Mouse (Mus musculus) liver, embryonic 14.5 days (tissue): ENCODE measurements around the gene Usp53. TPM values are rescaled to one million over a fixed set of nuclear protein-coding genes. Genes with fewer than 3 reads are reported as not detected.

ENCODE experiments used
- ATAC-seq: fragments of 200-750 bp; cut with Nextera tagmentation; 2 replicates; pipeline ENCODE4 v1.8.0; 2017; ENCODE audit warnings: moderate number of reproducible peaks, mild to moderate bottlenecking, moderate library complexity; ENCODE audit not compliant: insufficient read depth
- DNase-seq, 3 experiments: peaks; one replicate each; pipeline ENCODE4 v3.0.0-alpha.2; 2012 to 2013; ENCODE audit warnings: low read depth in 3 of 3, low spot score in 3 of 3
- H3K27ac ChIP-seq: fragments of 300-500 bp; sonication (generic); 2 replicates; pipeline ENCODE4 v1.5.1; 2014; ENCODE audit warnings: moderate library complexity, mild to moderate bottlenecking, control low read depth, inconsistent platforms
- H3K27me3 ChIP-seq: fragments of 300-500 bp; sonication (generic); 2 replicates; pipeline ENCODE4 v1.6.1; 2014; ENCODE audit warnings: mild to moderate bottlenecking, low read length, moderate library complexity; ENCODE audit not compliant: control insufficient read depth, insufficient read depth
- H3K36me3 ChIP-seq: fragments of 300-500 bp; sonication (generic); replicated peaks from 2 replicates; pipeline ENCODE4 v1.6.1; 2014; ENCODE audit warnings: low read depth; ENCODE audit not compliant: control insufficient read depth, insufficient read depth
- H3K4me1 ChIP-seq, 2 experiments: fragments of 200-500 bp in 1 of 2; fragments of 300-500 bp in 1 of 2; sonication (generic) in 1 of 2; replicated peaks; 2 replicates each; pipeline ENCODE4 v1.6.1; 2012 to 2014; ENCODE audit warnings: antibody characterized with exemption in 1 of 2, inconsistent platforms in 1 of 2, low read length in 1 of 2; ENCODE audit not compliant: control insufficient read depth in 2 of 2, insufficient read depth in 2 of 2
- H3K4me2 ChIP-seq: fragments of 300-500 bp; sonication (generic); 2 replicates; pipeline ENCODE4 v1.6.1; 2014; ENCODE audit warnings: low read depth, mild to moderate bottlenecking, control low read depth, moderate library complexity
- H3K4me3 ChIP-seq, 2 experiments: fragments of 200-500 bp in 1 of 2; fragments of 300-500 bp in 1 of 2; sonication (generic) in 1 of 2; 2 replicates each; pipeline ENCODE4 v1.5.1; 2012 to 2014; ENCODE audit warnings: low read depth in 2 of 2, low read length in 2 of 2, mild to moderate bottlenecking in 2 of 2, control low read depth in 1 of 2, inconsistent platforms in 1 of 2, moderate library complexity in 1 of 2; ENCODE audit not compliant: insufficient read depth in 1 of 2
- H3K9ac ChIP-seq: fragments of 300-500 bp; sonication (generic); replicated peaks from 2 replicates; pipeline ENCODE4 v1.6.1; 2014; ENCODE audit warnings: mild to moderate bottlenecking, control low read depth, moderate library complexity
- H3K9me3 ChIP-seq: fragments of 300-500 bp; sonication (generic); 2 replicates; pipeline ENCODE4 v1.6.1; 2016; ENCODE audit warnings: low read length, mixed read lengths; ENCODE audit not compliant: control insufficient read depth
- CTCF ChIP-seq: IDR thresholded peaks from 2 replicates; pipeline ENCODE4 v1.5.1; 2016; ENCODE audit warnings: antibody characterized with exemption, low read depth, control low read depth
- EP300 ChIP-seq: IDR thresholded peaks from 2 replicates; pipeline ENCODE4 v1.6.1; 2016; ENCODE audit warnings: antibody characterized with exemption, low read depth
- WGBS: fragments of 180-500 bp; shearing (Covaris S2); extraction: QIAGEN DNeasy Blood & Tissue Kit; methylation state at CpG from one replicate; pipeline ENCODE4 v1.1.7; 2014; ENCODE audit not compliant: insufficient replicate concordance; 5-methylcytosine and 5-hydroxymethylcytosine counted together
- polyA plus RNA-seq, 2 experiments: library from polyadenylated mRNA; depleted of rRNA in 1 of 2; stranded (reverse) in 1 of 2; unstranded in 1 of 2; fragments of >200 nt; fragmentation: Nextera tagmentation in 1 of 2; extraction: Ambion mirVana in 1 of 2; gene quantifications; 2 replicates each; pipeline versions ENCODE4 v1.2.1 to v1.2.3; 2012 to 2014

Usp53 gene
- polyA plus RNA-seq, 2 experiments: 0.78 to 1.6 TPM

DNA sequence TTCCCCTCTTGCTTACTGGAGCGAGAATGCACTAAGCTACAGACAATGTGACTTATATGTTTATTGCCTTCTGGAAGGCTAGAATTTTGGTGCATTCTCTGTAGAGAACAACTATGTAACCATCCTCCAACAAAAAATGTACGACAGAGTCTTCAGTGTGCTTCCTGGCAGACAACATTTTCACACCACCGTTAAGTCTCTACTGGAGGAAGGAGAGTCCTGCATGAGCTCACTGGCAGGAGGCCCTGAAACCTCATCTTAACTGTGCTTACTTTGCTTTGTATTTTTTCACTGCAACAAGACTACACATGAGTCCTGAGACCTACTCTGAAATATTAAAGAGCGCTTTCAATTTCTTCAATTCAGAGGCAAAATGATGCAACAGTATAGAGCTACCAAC, 8.9 kb downstream of the Usp53 start:
- no peak for TF ChIP-seq EP300
- TF ChIP-seq CTCF: no peak
- Histone ChIP-seq H3K4me3 (no peak overlapping the region), H3K4me1 (peaks cover 0 to 2% of the 10 kb centered on the region in 2 experiments; a peak in 1 of 4 replicates), H3K27me3 (no peaks in the 10 kb centered on the region), H3K9me3 (no peaks in the 10 kb centered on the region), H3K36me3 (no peaks in the 10 kb centered on the region), H3K27ac (no peak overlapping the region), H3K4me2 (no peak overlapping the region), H3K9ac (no peak overlapping the region)
- WGBS: 74% methylated on average over 4 of the region's 4 CpGs
- DNase-seq (no peak), ATAC-seq (no peak)

DNA sequence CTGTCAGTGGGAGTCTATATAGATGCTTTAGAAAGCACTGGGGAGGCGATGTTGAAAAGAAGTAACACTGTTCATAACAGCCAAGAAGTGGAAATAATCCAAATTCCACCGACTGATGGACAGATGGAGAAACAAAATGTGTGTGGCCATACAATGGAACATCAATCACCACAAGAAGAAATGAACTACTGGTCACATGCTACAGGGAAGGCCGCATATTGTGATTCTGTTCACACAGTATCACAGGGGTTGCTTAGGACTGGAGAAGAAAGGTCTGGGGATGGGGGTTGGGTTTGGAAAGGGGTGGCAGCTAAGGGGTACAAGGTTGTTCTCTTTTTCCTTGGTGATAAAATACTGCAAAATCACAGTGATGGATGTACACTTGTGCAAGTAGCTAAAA, 9.5 kb downstream of the Usp53 start:
- peaks cover 0 to 2% of the 10 kb centered on the region in 2 experiments; a peak in 1 of 4 replicates for H3K4me1 ChIP-seq
- no peak for DNase-seq
- no peak overlapping the region for H3K9ac ChIP-seq
- no peaks in the 10 kb centered on the region for H3K36me3 ChIP-seq
- no peaks in the 10 kb centered on the region for H3K27me3 ChIP-seq
- WGBS: 64% methylated on average over 3 of the region's 3 CpGs
- no peak overlapping the region for H3K27ac ChIP-seq
- H3K4me2 ChIP-seq: no peak overlapping the region
- H3K9me3 ChIP-seq: no peaks in the 10 kb centered on the region
- TF ChIP-seq EP300 (no peak), CTCF (no peak)
- ATAC-seq: no peak
- H3K4me3 ChIP-seq: no peak overlapping the region

DNA sequence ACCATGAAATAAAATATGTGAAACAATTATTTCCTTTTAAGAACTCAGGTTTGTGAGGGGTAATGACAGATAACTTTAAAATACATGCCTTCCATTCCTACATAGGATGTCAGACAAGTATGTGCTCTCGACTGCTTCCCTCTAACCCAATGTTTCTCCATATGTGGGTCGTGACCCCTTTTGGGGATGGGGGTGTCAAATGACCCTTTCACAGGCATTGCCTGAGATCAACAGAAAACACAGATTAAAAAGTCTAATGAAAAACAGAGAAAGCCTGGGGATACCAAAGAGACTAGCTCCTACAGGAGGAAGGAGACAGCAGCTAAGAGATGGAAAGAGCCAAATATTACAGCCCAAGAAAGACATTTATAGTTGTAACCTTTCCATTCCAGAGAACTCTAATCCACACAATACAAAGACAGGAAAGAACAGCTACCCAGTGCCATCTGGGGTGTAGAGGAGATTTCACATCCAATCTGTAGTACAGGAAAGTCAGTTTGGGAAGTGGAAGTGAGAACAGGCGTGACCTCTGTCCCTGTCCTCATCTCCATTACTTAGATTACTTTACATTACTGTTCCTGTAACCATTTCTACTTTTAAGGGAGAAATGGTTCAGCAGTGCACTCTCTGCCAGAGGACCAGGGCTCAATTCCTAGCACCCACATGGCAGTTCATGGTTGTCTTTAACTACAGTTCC, 12.0 kb downstream of the Usp53 start:
- no peak overlapping the region for H3K27ac ChIP-seq
- H3K9ac ChIP-seq: no peak overlapping the region
- no peaks in the 10 kb centered on the region for H3K9me3 ChIP-seq
- 59% methylated on average over 3 of the region's 3 CpGs for WGBS
- ATAC-seq: no peak
- peaks cover 0 to 2% of the 10 kb centered on the region in 2 experiments; a peak in 1 of 4 replicates for H3K4me1 ChIP-seq
- no peaks in the 10 kb centered on the region for H3K27me3 ChIP-seq
- TF ChIP-seq CTCF: no peak
- TF ChIP-seq EP300: no peak
- no peak for DNase-seq
- H3K36me3 ChIP-seq: no peaks in the 10 kb centered on the region
- no peak overlapping the region for H3K4me2 ChIP-seq
- H3K4me3 ChIP-seq: no peak overlapping the region

DNA sequence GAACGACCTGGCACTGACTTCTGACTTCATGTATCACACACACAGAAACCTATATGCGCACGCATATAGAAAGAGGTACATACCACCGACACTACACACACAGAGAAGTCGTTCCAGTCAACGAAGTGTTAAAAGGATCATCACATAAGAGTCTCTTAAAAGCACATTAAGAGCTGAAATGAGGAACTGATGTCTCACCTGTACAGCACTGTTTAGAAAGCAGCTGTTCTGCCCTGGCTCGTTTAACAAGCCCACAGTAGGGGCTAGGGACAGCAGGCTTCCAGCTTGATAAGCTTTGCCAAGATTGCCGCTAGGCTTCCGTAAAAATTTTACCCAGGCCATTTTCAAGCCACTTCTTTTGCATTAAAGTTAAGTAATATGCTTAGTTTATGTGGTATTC, 15.9 kb downstream of the Usp53 start:
- ATAC-seq: no peak
- WGBS: 84% methylated on average over 9 of the region's 9 CpGs

DNA sequence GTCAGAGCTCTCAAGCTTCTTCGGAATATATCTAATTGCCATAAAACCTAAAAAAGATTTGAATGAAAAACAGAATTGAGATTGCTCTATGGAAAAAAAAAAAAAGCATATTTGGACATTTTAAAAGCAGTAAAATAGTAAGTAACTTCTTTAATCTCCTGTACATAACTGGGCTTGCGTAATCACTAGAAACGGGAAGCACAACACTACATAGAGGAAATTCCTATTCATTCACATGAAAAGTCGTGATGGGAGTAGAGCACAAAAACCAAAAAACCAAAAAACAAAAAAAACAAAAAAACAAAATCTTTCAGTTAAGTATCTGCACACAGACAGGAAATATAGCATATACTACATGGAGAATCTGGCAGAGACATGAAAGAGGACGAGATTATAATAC, 20.0 kb downstream of the Usp53 start:
- Histone ChIP-seq H3K27me3 (no peaks in the 10 kb centered on the region), H3K4me3 (no peak overlapping the region), H3K36me3 (no peaks in the 10 kb centered on the region), H3K27ac (no peak overlapping the region), H3K4me2 (no peak overlapping the region), H3K9ac (no peak overlapping the region), H3K4me1 (no peaks in the 10 kb centered on the region), H3K9me3 (no peaks in the 10 kb centered on the region)
- no peak for DNase-seq
- TF ChIP-seq CTCF: no peak
- no peak for TF ChIP-seq EP300
- ATAC-seq: no peak
- 53% methylated on average over 5 of the region's 5 CpGs for WGBS

More for the DNA sequence above, 15.9 kb downstream of the Usp53 start:
- no peak for DNase-seq
- no peak overlapping the region for H3K9ac ChIP-seq
- no peaks in the 10 kb centered on the region for H3K27me3 ChIP-seq
- H3K27ac ChIP-seq: no peak overlapping the region
- no peak overlapping the region for H3K4me3 ChIP-seq
- no peaks in the 10 kb centered on the region for H3K4me1 ChIP-seq
- H3K4me2 ChIP-seq: no peak overlapping the region
- TF ChIP-seq CTCF (no peak), EP300 (no peak)
- H3K9me3 ChIP-seq: no peaks in the 10 kb centered on the region
- no peaks in the 10 kb centered on the region for H3K36me3 ChIP-seq
